Mouse (Mus musculus) monocyte, adult 2 months (primary cell): ENCODE results near the gene Bst1.

Experiments
- DNase-seq, 2 experiments: peaks; one replicate each; pipeline ENCODE4 v3.0.0; 2022; ENCODE audit warnings: low spot score in 2 of 2, low read depth in 1 of 2

Bst1 gene

GRCm38 (mm10) chr5:43853868-43854488 lies 35.3 kb downstream of the Bst1 start:
- DNase-seq, result no peak

GRCm38 (mm10) chr5:43855769-43856168 lies 37.1 kb downstream of the Bst1 start:
- DNase-seq, result no peak

DNA sequence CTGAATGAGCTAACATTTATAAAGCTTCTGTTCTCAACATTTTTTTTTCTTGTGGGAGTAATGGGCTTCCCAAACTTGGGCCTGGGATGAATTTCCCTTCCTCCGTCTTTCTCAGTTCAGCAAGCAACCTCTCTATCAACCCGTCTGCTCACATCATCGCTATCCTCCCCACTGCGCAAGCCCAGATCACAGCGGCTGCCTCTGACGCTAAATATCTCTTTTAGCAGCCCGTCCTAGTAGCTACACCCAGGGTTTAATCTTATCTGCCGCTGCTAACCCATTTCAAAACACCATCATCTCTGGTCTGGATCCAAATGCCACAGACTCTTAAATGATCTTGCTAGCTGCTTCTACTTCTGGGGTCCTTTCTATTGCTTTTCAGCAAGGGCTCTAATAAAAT lies 41.0 kb downstream of the Bst1 start:
- no peak for DNase-seq

GRCm38 (mm10) chr5:43860096-43860495 lies 41.4 kb downstream of the Bst1 start:
- DNase-seq, result no peak

- DNase-seq, result no peak
These were observed 42.2 kb downstream of the Bst1 start for GRCm38 (mm10) chr5:43860670-43861431.

DNA sequence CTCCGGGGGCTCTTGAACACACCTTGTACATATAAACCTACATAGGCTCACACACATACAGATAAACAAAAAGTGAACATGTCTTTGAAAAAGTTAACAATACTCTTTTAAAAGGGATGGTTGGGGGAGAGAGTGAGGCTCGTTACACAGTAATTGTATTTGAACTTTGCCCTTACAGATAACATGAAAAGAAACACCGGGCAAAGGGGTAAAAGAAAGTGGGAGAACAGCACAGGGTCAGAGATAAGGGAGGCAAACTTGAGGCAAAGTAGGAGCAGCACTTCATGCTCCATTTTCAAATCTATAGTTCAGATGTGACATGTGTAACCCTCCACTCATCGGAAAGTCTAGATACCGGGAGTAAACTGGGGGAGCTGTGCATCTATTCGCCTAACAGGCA lies 45.0 kb downstream of the Bst1 start:
- DNase-seq, result no peak

- DNase-seq, result no peak
These were observed 46.6 kb downstream of the Bst1 start for GRCm38 (mm10) chr5:43865316-43865715.

- DNase-seq, result no peak
These were observed 49.6 kb downstream of the Bst1 start, which contains the start of gene Cd38 for GRCm38 (mm10) chr5:43868253-43868652. TSS of gene Cd38 (plus strand) at chr5:43868553.

- peak in 1 of 2 experiments; percentile 4 for DNase-seq
These were observed 50.3 kb downstream of the Bst1 start for GRCm38 (mm10) chr5:43868711-43869600.

GRCm38 (mm10) chr5:43871845-43872244 lies 53.2 kb downstream of the Bst1 start:
- no peak for DNase-seq

- no peak for DNase-seq
These were observed 54.0 kb downstream of the Bst1 start for GRCm38 (mm10) chr5:43872652-43873051.

- DNase-seq, result peak; percentile 5 to 28
These were observed 63.3 kb downstream of the Bst1 start for GRCm38 (mm10) chr5:43882034-43882433.

GRCm38 (mm10) chr5:43885060-43885820 lies 66.6 kb downstream of the Bst1 start:
- peak in 1 of 2 experiments; percentile 6 for DNase-seq

DNA sequence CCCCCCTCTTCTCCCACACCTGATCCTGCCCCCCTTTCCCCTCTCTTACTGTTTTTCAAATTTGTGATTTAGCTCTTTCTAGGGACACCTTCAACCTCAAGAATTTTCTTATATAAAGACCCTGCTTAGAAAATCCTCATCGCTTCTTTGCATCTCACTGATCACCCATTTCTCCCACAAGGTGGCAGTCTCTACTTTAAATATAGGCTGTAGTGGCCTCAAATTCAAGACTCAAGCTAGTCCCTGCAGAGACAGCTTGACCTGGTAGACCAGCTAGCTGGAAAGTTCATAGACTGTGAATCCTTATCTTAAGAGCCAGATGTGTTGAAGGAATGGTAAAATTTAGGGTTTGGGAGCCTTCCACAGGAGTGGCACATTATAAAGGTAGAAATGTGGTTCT lies 73.7 kb downstream of the Bst1 start:
- DNase-seq, result no peak
